ENCODE assay signal across 18 mouse cellular contexts in the genomic region with DNA sequence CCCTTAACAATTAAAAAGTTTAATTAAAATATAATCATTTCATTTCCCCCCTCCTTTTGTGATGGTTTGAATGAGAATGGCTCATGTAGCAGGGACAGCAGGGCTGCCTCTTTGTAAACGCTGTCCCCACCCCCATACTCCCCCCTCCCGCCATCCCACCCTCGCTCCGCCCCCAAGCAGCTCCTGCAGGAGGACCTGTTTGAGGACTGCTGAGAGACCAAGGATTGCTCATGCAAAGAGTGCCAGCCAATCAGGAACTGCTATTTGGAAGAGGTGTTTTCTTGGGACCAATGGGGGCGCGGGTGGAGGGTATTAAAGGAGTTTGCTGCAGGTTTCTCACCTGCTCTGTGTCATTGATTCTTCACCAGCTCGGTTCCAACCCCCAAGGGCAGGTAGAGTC.
DNase-seq lines count a peak whose midpoint lies in the region; ATAC-seq lines count a peak whose summit lies in the region.
"Had no signal": no experiment of that assay in that cellular context is flagged by ENCODE, and none has a peak within 500 bp of the region (broad histone marks: within the 10 kb centered on the region; RNA-seq: fewer than 3 reads in every experiment).

No protein-coding gene starts in this region.

- no peak overlapping the region for H3K4me2 ChIP-seq in forebrain, embryonic 11.5 days (ENCODE audit: low read depth, low read length, severe bottlenecking)
- no peak overlapping the region for H3K4me2 ChIP-seq in forebrain, embryonic 14.5 days (ENCODE audit: low read length)
- no peak overlapping the region for H3K4me2 ChIP-seq in lung, embryonic 16.5 days (ENCODE audit: low read depth, low read length)
- H3K4me2 ChIP-seq: heart, embryonic 11.5 days; hindbrain, embryonic 15.5 days had no signal

- H3K36me3 ChIP-seq in forebrain, embryonic 11.5 days (ENCODE audit: control insufficient read depth, insufficient read depth, low read length) = no peaks in the 10 kb centered on the region
- H3K36me3 ChIP-seq in forebrain, embryonic 14.5 days (ENCODE audit: control insufficient read depth, insufficient read depth, low read length) = no peaks in the 10 kb centered on the region
- no peaks in the 10 kb centered on the region for H3K36me3 ChIP-seq in lung, embryonic 16.5 days (ENCODE audit: control insufficient read depth, insufficient read depth, low read length)
- H3K36me3 ChIP-seq: hindbrain, embryonic 15.5 days had no signal

- H3K27me3 ChIP-seq in forebrain, embryonic 11.5 days (ENCODE audit: control insufficient read depth, insufficient read depth, low read length) = no peaks in the 10 kb centered on the region
- H3K27me3 ChIP-seq in forebrain, embryonic 14.5 days (replicated peaks; ENCODE audit: control insufficient read depth, insufficient read depth, low read length) = no peaks in the 10 kb centered on the region
- no peaks in the 10 kb centered on the region for H3K27me3 ChIP-seq in lung, embryonic 16.5 days (ENCODE audit: control insufficient read depth, insufficient read depth, low read depth, low read length)
- H3K27me3 ChIP-seq: CH12.LX; hindbrain, embryonic 15.5 days had no signal

- WGBS in forebrain, embryonic 11.5 days = 42% methylated on average over 7 of the region's 7 CpGs
- WGBS in forebrain, embryonic 14.5 days = 26% methylated on average over 7 of the region's 7 CpGs
- 35% methylated on average over 7 of the region's 7 CpGs for WGBS in lung, embryonic 16.5 days

- H3K27ac ChIP-seq in forebrain, embryonic 11.5 days (ENCODE audit: low read depth, low read length) = no peak overlapping the region
- H3K27ac ChIP-seq in forebrain, embryonic 14.5 days (ENCODE audit: low read depth, low read length) = no peak overlapping the region
- H3K27ac ChIP-seq in lung, embryonic 16.5 days (ENCODE audit: low read length) = no peak overlapping the region
- H3K27ac ChIP-seq: hindbrain, embryonic 15.5 days; liver, embryonic 14.5 days had no signal

- 0 out of 2 replicates have a peak, but pooled peaks cover 4% of the 10 kb centered on the region for H3K4me1 ChIP-seq in forebrain, embryonic 11.5 days (replicated peaks; ENCODE audit: control insufficient read depth, insufficient read depth, low read length)
- H3K4me1 ChIP-seq in forebrain, embryonic 14.5 days (ENCODE audit: control insufficient read depth, insufficient read depth, low read length) = peaks cover 4% of the 10 kb centered on the region; the same call in 1 of the 2 replicates
- H3K4me1 ChIP-seq in lung, embryonic 16.5 days (replicated peaks; ENCODE audit: control insufficient read depth, insufficient read depth, low read length) = no peaks in the 10 kb centered on the region
- H3K4me1 ChIP-seq: hindbrain, embryonic 15.5 days had no signal

- H3K9ac ChIP-seq in forebrain, embryonic 11.5 days (ENCODE audit: low read length) = no peak overlapping the region
- H3K9ac ChIP-seq in forebrain, embryonic 14.5 days (ENCODE audit: low read length) = no peak overlapping the region
- H3K9ac ChIP-seq in lung, embryonic 16.5 days (ENCODE audit: low read length) = no peak overlapping the region
- H3K9ac ChIP-seq: hindbrain, embryonic 15.5 days; liver, embryonic 14.5 days had no signal

- no peak overlapping the region for H3K4me3 ChIP-seq in forebrain, embryonic 11.5 days (ENCODE audit: low read depth, low read length)
- H3K4me3 ChIP-seq in forebrain, embryonic 14.5 days (ENCODE audit: low read depth, low read length) = no peak overlapping the region
- H3K4me3 ChIP-seq in lung, embryonic 16.5 days (ENCODE audit: low read length) = no peak overlapping the region
- H3K4me3 ChIP-seq: hindbrain, embryonic 15.5 days had no signal

- ATAC-seq in forebrain, embryonic 11.5 days (replicated peaks; ENCODE audit: low FRiP score) = peak; percentile 72
- ATAC-seq in forebrain, embryonic 14.5 days = no peak
- ATAC-seq in lung, embryonic 16.5 days (ENCODE audit: low read depth) = peak; percentile 38; the same call in 1 of the 2 replicates
- ATAC-seq: lung, postnatal 0 days had no signal

- peak; percentile 72 for DNase-seq in forebrain, embryonic 11.5 days (ENCODE audit: low spot score)
- DNase-seq in forebrain, embryonic 14.5 days (ENCODE audit: low spot score) = no peak
- no peak for DNase-seq in lung, postnatal 36 days
- peak; percentile 26 for DNase-seq in thymus, postnatal 4 days
- DNase-seq in thymus, postnatal 10 days (ENCODE audit: low spot score in 2 of 2) = no peak
- DNase-seq in right cerebral cortex, postnatal 25 days = no peak
- DNase-seq in yolk sac, embryonic 10.5 days (ENCODE audit: low spot score) = no peak
- DNase-seq: adrenal gland, postnatal 10 days; cerebellum, adult 9-11 months; heart, postnatal 10 days; kidney, adult 11 months; right cerebral cortex, adult 18-20 months had no signal

- H3K9me3 ChIP-seq in forebrain, embryonic 11.5 days (ENCODE audit: control insufficient read depth, low read length) = no peaks in the 10 kb centered on the region
- no peaks in the 10 kb centered on the region for H3K9me3 ChIP-seq in forebrain, embryonic 14.5 days (replicated peaks; ENCODE audit: control insufficient read depth, low read length)
- no peaks in the 10 kb centered on the region for H3K9me3 ChIP-seq in lung, embryonic 16.5 days (ENCODE audit: control insufficient read depth, low read length)
- H3K9me3 ChIP-seq: hindbrain, embryonic 15.5 days had no signal

Comparison
In these comparisons a context has a peak if more than half of its experiments do, and no peak if none do; other contexts are left out.
1. DNase-seq: peak in forebrain, embryonic 11.5 days (single experiment) and thymus, postnatal 4 days (single experiment); none in forebrain, embryonic 14.5 days (single experiment), lung, postnatal 36 days (single experiment), thymus, postnatal 10 days (0 of 2), right cerebral cortex, postnatal 25 days (single experiment) and yolk sac, embryonic 10.5 days (single experiment).